Mouse (Mus musculus) E14TG2a.4 (cell line): ENCODE measurements at regions not wholly inside any gene's neighbourhood (a gene's known extent, or its start where the extent isn't known, plus 50 kb on each side); places are given as distances from the start of the nearest gene placed in this dataset.

ENCODE experiments used
- CTCF ChIP-seq: conservative IDR thresholded peaks from 2 replicates; pipeline ENCODE4 v1.5.1; 2014; ENCODE audit warnings: low read length
- NANOG ChIP-seq: IDR thresholded peaks from 2 replicates; pipeline ENCODE4 v1.6.1; 2014; ENCODE audit warnings: borderline replicate concordance, low read length, mixed read lengths

DNA sequence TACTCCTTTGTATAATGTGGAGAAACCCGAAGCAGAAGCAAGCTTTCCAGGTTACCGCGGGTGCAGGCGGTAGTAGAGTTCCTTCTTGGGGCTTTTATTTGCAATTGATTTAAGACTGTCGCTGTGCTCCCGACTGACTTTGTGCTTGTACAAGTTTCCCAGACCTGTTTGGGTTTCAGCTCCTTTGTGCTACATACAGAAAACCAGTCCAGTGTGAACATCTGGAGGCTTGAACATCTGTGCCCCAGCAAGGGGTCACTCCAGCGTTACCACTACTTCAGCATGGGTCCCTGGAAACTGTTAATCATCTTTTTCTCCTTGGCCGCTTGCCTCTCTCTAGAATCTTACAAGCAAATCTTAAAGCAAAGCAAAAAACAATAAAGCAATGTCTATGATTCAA, 90.2 kb upstream of the Lnx1 start:
- TF ChIP-seq CTCF (no peak), NANOG (no peak)
